Mouse (Mus musculus) embryonic facial prominence, embryonic 10.5 days (tissue): Measurements from ENCODE around the gene Nos2. TPM values are rescaled to one million over a fixed set of nuclear protein-coding genes. Genes with fewer than 3 reads are reported as not detected.

Experiments used
- DNase-seq: peaks from one replicate; pipeline ENCODE4 v3.0.0-alpha.2; 2017; ENCODE audit warnings: low spot score
- H3K27ac ChIP-seq: fragments of 300-500 bp; sonication (generic); replicated peaks from 2 replicates; pipeline ENCODE4 v1.5.1; 2016; ENCODE audit warnings: mild to moderate bottlenecking
- H3K27me3 ChIP-seq: fragments of 300-500 bp; sonication (generic); replicated peaks from 2 replicates; pipeline ENCODE4 v1.6.1; 2016; ENCODE audit warnings: low read depth, mild to moderate bottlenecking; ENCODE audit not compliant: poor library complexity, severe bottlenecking
- H3K36me3 ChIP-seq: fragments of 300-500 bp; sonication (generic); replicated peaks from 2 replicates; pipeline ENCODE4 v1.6.1; 2016; ENCODE audit warnings: mild to moderate bottlenecking, moderate library complexity
- H3K4me1 ChIP-seq: fragments of 300-500 bp; sonication (generic); 2 replicates; pipeline ENCODE4 v1.6.1; 2016
- H3K4me3 ChIP-seq: fragments of 300-500 bp; sonication (generic); 2 replicates; pipeline ENCODE4 v1.5.1; 2016; ENCODE audit warnings: mild to moderate bottlenecking, moderate library complexity
- H3K9me3 ChIP-seq: fragments of 300-500 bp; sonication (generic); 2 replicates; pipeline ENCODE4 v1.6.1; 2016; ENCODE audit warnings: mild to moderate bottlenecking
- WGBS: fragments of 180-500 bp; shearing (Covaris S2); methylation state at CpG from one replicate; pipeline ENCODE4 v1.1.7; 2016; 5-methylcytosine and 5-hydroxymethylcytosine counted together
- polyA plus RNA-seq: library from polyadenylated mRNA; unstranded; fragments of >200 nt; fragmentation: Nextera tagmentation; extraction: Ambion mirVana; gene quantifications from 2 replicates; pipeline ENCODE4 v1.2.1, GENCODE M21; 2016

Nos2 gene
- polyA plus RNA-seq = 0.77 and 1.3 TPM in 2 replicates

GRCm38 (mm10) chr11:78920411-78920939 is at the start of gene Nos2:
Nos2 (plus strand) TSS chr11:78920787.
- no peaks in the 10 kb centered on the region for H3K9me3 ChIP-seq
- DNase-seq = no peak
- H3K4me1 ChIP-seq = peaks cover 28% of the 10 kb centered on the region
- peaks cover 47% of the 10 kb centered on the region for H3K27me3 ChIP-seq
- H3K27ac ChIP-seq = no peak within 1 kb of the TSS
- H3K36me3 ChIP-seq = no peaks in the 10 kb centered on the region
- WGBS = 57% methylated on average over 6 of the region's 6 CpGs
- no peak within 1 kb of the TSS for H3K4me3 ChIP-seq

GRCm38 (mm10) chr11:78870891-78871290 is 49.7 kb upstream of the Nos2 start:
- H3K27me3 ChIP-seq = no peaks in the 10 kb centered on the region
- DNase-seq = no peak
- peaks cover 17% of the 10 kb centered on the region for H3K4me1 ChIP-seq
- no peak overlapping the region for H3K4me3 ChIP-seq
- 92% methylated on average over 4 of the region's 4 CpGs for WGBS
- no peak overlapping the region for H3K27ac ChIP-seq
- no peaks in the 10 kb centered on the region for H3K9me3 ChIP-seq
- no peaks in the 10 kb centered on the region for H3K36me3 ChIP-seq

GRCm38 (mm10) chr11:78872782-78873181 is 47.8 kb upstream of the Nos2 start:
- Histone ChIP-seq H3K9me3 (no peaks in the 10 kb centered on the region), H3K27ac (no peak overlapping the region), H3K4me3 (no peak overlapping the region), H3K36me3 (no peaks in the 10 kb centered on the region), H3K4me1 (peaks cover 17% of the 10 kb centered on the region), H3K27me3 (no peaks in the 10 kb centered on the region)
- WGBS = 55% methylated on average over 2 of the region's 2 CpGs
- DNase-seq = no peak

GRCm38 (mm10) chr11:78879727-78880126 is 40.9 kb upstream of the Nos2 start:
- 95% methylated on average over 3 of the region's 3 CpGs for WGBS
- no peaks in the 10 kb centered on the region for H3K9me3 ChIP-seq
- H3K27ac ChIP-seq = no peak overlapping the region
- no peaks in the 10 kb centered on the region for H3K27me3 ChIP-seq
- H3K36me3 ChIP-seq = no peaks in the 10 kb centered on the region
- no peaks in the 10 kb centered on the region for H3K4me1 ChIP-seq
- H3K4me3 ChIP-seq = no peak overlapping the region
- no peak for DNase-seq

GRCm38 (mm10) chr11:78886693-78887092 is 33.9 kb upstream of the Nos2 start:
- peak overlapping the region; percentile 28; the same call in 1 of the 2 replicates for H3K4me3 ChIP-seq
- H3K36me3 ChIP-seq = no peaks in the 10 kb centered on the region
- peak; percentile 54 for DNase-seq
- peak overlapping the region; percentile 84 for H3K27ac ChIP-seq
- no peaks in the 10 kb centered on the region for H3K27me3 ChIP-seq
- H3K9me3 ChIP-seq = no peaks in the 10 kb centered on the region
- peaks cover 22% of the 10 kb centered on the region for H3K4me1 ChIP-seq
- 26% methylated on average over 1 of the region's 1 CpGs for WGBS

GRCm38 (mm10) chr11:78887102-78887971 is 33.2 kb upstream of the Nos2 start:
- Histone ChIP-seq H3K27me3 (no peaks in the 10 kb centered on the region), H3K36me3 (no peaks in the 10 kb centered on the region), H3K4me1 (peaks cover 22% of the 10 kb centered on the region), H3K4me3 (peak overlapping the region; percentile 28; the same call in 1 of the 2 replicates), H3K9me3 (no peaks in the 10 kb centered on the region), H3K27ac (peak overlapping the region; percentile 84)
- 27% methylated on average over 9 of the region's 9 CpGs for WGBS
- peak; percentile 78 for DNase-seq

GRCm38 (mm10) chr11:78889156-78889555 is 31.4 kb upstream of the Nos2 start:
- no peaks in the 10 kb centered on the region for H3K9me3 ChIP-seq
- H3K4me3 ChIP-seq = no peak overlapping the region
- H3K36me3 ChIP-seq = no peaks in the 10 kb centered on the region
- DNase-seq = no peak
- H3K27ac ChIP-seq = no peak overlapping the region; the same call in 1 of the 2 replicates
- H3K27me3 ChIP-seq = no peaks in the 10 kb centered on the region
- H3K4me1 ChIP-seq = peaks cover 22% of the 10 kb centered on the region
- WGBS = 90% methylated on average over 4 of the region's 4 CpGs

GRCm38 (mm10) chr11:78896357-78897123 is 24.0 kb upstream of the Nos2 start:
- WGBS = 68% methylated on average over 7 of the region's 7 CpGs
- Histone ChIP-seq H3K27me3 (no peaks in the 10 kb centered on the region), H3K4me1 (no peaks in the 10 kb centered on the region), H3K27ac (no peak overlapping the region), H3K36me3 (no peaks in the 10 kb centered on the region), H3K9me3 (no peaks in the 10 kb centered on the region), H3K4me3 (no peak overlapping the region)
- DNase-seq = peak; percentile 61

GRCm38 (mm10) chr11:78915473-78915872 is 5.1 kb upstream of the Nos2 start:
- Histone ChIP-seq H3K4me1 (peaks cover 3% of the 10 kb centered on the region; the same call in 1 of the 2 replicates), H3K9me3 (no peaks in the 10 kb centered on the region), H3K4me3 (no peak overlapping the region), H3K27ac (no peak overlapping the region), H3K27me3 (peaks cover 3% of the 10 kb centered on the region; the same call in 1 of the 2 replicates), H3K36me3 (no peaks in the 10 kb centered on the region)
- no peak for DNase-seq
- WGBS = 86% methylated on average over 6 of the region's 6 CpGs

- DNase-seq = no peak
- Histone ChIP-seq H3K4me3 (no peak overlapping the region), H3K27ac (no peak overlapping the region), H3K9me3 (no peaks in the 10 kb centered on the region), H3K27me3 (peaks cover 9% of the 10 kb centered on the region; the same call in 1 of the 2 replicates), H3K36me3 (no peaks in the 10 kb centered on the region), H3K4me1 (peaks cover 3% of the 10 kb centered on the region; the same call in 1 of the 2 replicates)
- 69% methylated on average over 1 of the region's 1 CpGs for WGBS
Measured at GRCm38 (mm10) chr11:78916410-78916809, 4.2 kb upstream of the Nos2 start.

GRCm38 (mm10) chr11:78919745-78920144 is 842 bp upstream of the Nos2 start:
- Histone ChIP-seq H3K4me3 (no peak overlapping the region), H3K27ac (no peak overlapping the region), H3K9me3 (no peaks in the 10 kb centered on the region), H3K36me3 (no peaks in the 10 kb centered on the region), H3K27me3 (peaks cover 40% of the 10 kb centered on the region), H3K4me1 (peaks cover 21% of the 10 kb centered on the region)
- WGBS = 75% methylated on average over 4 of the region's 4 CpGs
- no peak for DNase-seq

GRCm38 (mm10) chr11:78922678-78923407 is 2.3 kb downstream of the Nos2 start:
- Histone ChIP-seq H3K4me3 (no peak overlapping the region), H3K9me3 (no peaks in the 10 kb centered on the region), H3K27ac (no peak overlapping the region), H3K36me3 (no peaks in the 10 kb centered on the region), H3K27me3 (peaks cover 65% of the 10 kb centered on the region), H3K4me1 (peaks cover 27% of the 10 kb centered on the region)
- DNase-seq = peak; percentile 68
- 40% methylated on average over 8 of the region's 8 CpGs for WGBS
